Mouse (Mus musculus): ENCODE data around the gene Med15. TPM values are rescaled to one million over a fixed set of nuclear protein-coding genes. Genes with fewer than 3 reads are reported as not detected.
"Not testable (repeated sequence)": the region's sequence is repeated elsewhere in the genome, so short reads cannot be mapped to it uniquely, and the experiment has no call there.

Gene Med15
- polyA plus RNA-seq, 1 experiment from 2014 or later, result 47.5 TPM

GRCm38 (mm10) chr16:17743279-17743678, 10.6 kb upstream of the Med15 start:
- H3K4me3 ChIP-seq (ENCODE audit: low read depth, low read length), result no peak overlapping the region
- 41% methylated on average over 4 of the region's 4 CpGs for WGBS
- no peaks in the 10 kb centered on the region; the same call in 1 of the 2 replicates for H3K9me3 ChIP-seq (ENCODE audit: control insufficient read depth, low read depth, low read length)
- ATAC-seq (ENCODE audit: insufficient number of reproducible peaks, insufficient read depth, low FRiP score, low read depth), result peak; percentile 69; the same call in 1 of the 2 replicates
- peak overlapping the region; percentile 53 for H3K27ac ChIP-seq (ENCODE audit: low read length)
- H3K4me1 ChIP-seq (ENCODE audit: control insufficient read depth, insufficient read depth, low read length), result peaks cover 3% of the 10 kb centered on the region; the same call in 1 of the 2 replicates
- no peak overlapping the region for H3K9ac ChIP-seq (replicated peaks; ENCODE audit: low read depth, low read length)
- H3K27me3 ChIP-seq (ENCODE audit: control insufficient read depth, insufficient read depth, low read length), result no peaks in the 10 kb centered on the region
- no peaks in the 10 kb centered on the region for H3K36me3 ChIP-seq (ENCODE audit: control insufficient read depth, insufficient read depth, low read length)
- H3K4me2 ChIP-seq (replicated peaks; ENCODE audit: low read depth, low read length), result no peak overlapping the region

GRCm38 (mm10) chr16:17742810-17743209, 10.1 kb upstream of the Med15 start:
- H3K4me2 ChIP-seq (replicated peaks; ENCODE audit: low read depth, low read length), result no peak overlapping the region
- H3K27ac ChIP-seq (ENCODE audit: low read length), result peak overlapping the region; percentile 53
- no peaks in the 10 kb centered on the region for H3K27me3 ChIP-seq (ENCODE audit: control insufficient read depth, insufficient read depth, low read length)
- peaks cover 3% of the 10 kb centered on the region; the same call in 1 of the 2 replicates for H3K4me1 ChIP-seq (ENCODE audit: control insufficient read depth, insufficient read depth, low read length)
- ATAC-seq (ENCODE audit: insufficient number of reproducible peaks, insufficient read depth, low FRiP score, low read depth), result no peak
- H3K9ac ChIP-seq (replicated peaks; ENCODE audit: low read depth, low read length), result no peak overlapping the region
- 61% methylated on average over 1 of the region's 1 CpGs for WGBS
- no peaks in the 10 kb centered on the region; the same call in 1 of the 2 replicates for H3K9me3 ChIP-seq (ENCODE audit: control insufficient read depth, low read depth, low read length)
- no peaks in the 10 kb centered on the region for H3K36me3 ChIP-seq (ENCODE audit: control insufficient read depth, insufficient read depth, low read length)
- H3K4me3 ChIP-seq (ENCODE audit: low read depth, low read length), result no peak overlapping the region

DNA sequence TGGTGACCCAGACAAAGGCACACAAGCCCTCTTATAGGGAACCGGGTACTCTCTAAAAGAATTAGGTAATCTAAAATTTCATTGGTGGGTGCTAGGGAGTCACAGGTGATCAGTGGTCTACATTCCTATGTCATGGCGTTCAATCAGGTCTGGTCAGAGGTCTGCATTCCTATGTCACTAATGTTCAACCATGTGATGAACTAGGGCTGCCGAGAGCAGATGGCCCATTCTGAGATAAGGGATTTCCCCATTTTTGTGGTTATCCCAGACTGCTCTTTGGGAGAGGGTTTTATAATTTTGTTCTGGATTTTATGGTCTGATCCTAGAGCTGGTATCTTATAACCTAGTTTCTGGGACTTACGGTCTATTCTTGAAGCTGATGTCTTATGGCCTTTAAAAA, 7.4 kb upstream of the Med15 start:
- WGBS, result 52% methylated on average over 4 of the region's 4 CpGs
- Histone ChIP-seq H3K4me2 (replicated peaks; ENCODE audit: low read depth, low read length) (no peak overlapping the region), H3K27me3 (ENCODE audit: control insufficient read depth, insufficient read depth, low read length) (no peaks in the 10 kb centered on the region), H3K27ac (ENCODE audit: low read length) (no peak overlapping the region), H3K4me3 (ENCODE audit: low read depth, low read length) (no peak overlapping the region), H3K36me3 (ENCODE audit: control insufficient read depth, insufficient read depth, low read length) (no peaks in the 10 kb centered on the region), H3K9ac (replicated peaks; ENCODE audit: low read depth, low read length) (no peak overlapping the region), H3K9me3 (ENCODE audit: control insufficient read depth, low read depth, low read length) (no peaks in the 10 kb centered on the region; the same call in 1 of the 2 replicates), H3K4me1 (ENCODE audit: control insufficient read depth, insufficient read depth, low read length) (peaks cover 3% of the 10 kb centered on the region; the same call in 1 of the 2 replicates)
- ATAC-seq (ENCODE audit: insufficient number of reproducible peaks, insufficient read depth, low FRiP score, low read depth), result no peak

GRCm38 (mm10) chr16:17736156-17736555, 3.5 kb upstream of the Med15 start:
- Histone ChIP-seq H3K9ac (replicated peaks; ENCODE audit: low read depth, low read length) (no peak overlapping the region), H3K27ac (ENCODE audit: low read length) (no peak overlapping the region)
- 54% methylated on average over 4 of the region's 4 CpGs for WGBS

DNA sequence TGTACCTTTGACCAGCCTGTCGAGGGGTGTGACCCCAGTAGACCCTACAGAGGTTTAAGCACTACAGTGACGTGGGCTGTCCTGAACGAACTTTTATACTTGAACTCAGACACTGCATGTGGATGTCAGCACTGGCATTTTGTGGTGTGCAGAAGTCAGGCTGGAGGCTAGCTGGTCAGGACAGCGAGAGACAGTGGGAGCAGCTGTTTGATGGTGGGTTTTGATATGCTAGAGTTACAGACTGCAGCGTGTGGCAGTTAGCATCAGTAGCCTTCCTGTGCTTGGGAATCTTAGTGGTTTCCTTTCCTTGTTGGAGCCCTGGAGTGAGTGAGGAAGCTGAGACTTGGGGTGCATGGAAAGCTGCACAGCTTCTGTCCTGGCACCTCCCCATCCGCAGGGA, 2.2 kb upstream of the Med15 start:
- not testable (repeated sequence) for H3K9ac ChIP-seq (replicated peaks; ENCODE audit: low read depth, low read length); H3K36me3 ChIP-seq (ENCODE audit: control insufficient read depth, insufficient read depth, low read length); H3K4me3 ChIP-seq (ENCODE audit: low read depth, low read length); H3K27ac ChIP-seq (ENCODE audit: low read length); ATAC-seq (ENCODE audit: insufficient number of reproducible peaks, insufficient read depth, low FRiP score, low read depth); H3K27me3 ChIP-seq (ENCODE audit: control insufficient read depth, insufficient read depth, low read length); H3K4me1 ChIP-seq (ENCODE audit: control insufficient read depth, insufficient read depth, low read length); H3K4me2 ChIP-seq (replicated peaks; ENCODE audit: low read depth, low read length); H3K9me3 ChIP-seq (ENCODE audit: control insufficient read depth, low read depth, low read length)
- WGBS, result 79% methylated on average over 6 of the region's 6 CpGs

More at GRCm38 (mm10) chr16:17736156-17736555, 3.5 kb upstream of the Med15 start:
- Histone ChIP-seq H3K9me3 (ENCODE audit: control insufficient read depth, low read depth, low read length) (no peaks in the 10 kb centered on the region), H3K4me2 (replicated peaks; ENCODE audit: low read depth, low read length) (no peak overlapping the region), H3K27me3 (ENCODE audit: control insufficient read depth, insufficient read depth, low read length) (no peaks in the 10 kb centered on the region), H3K36me3 (ENCODE audit: control insufficient read depth, insufficient read depth, low read length) (no peaks in the 10 kb centered on the region), H3K4me1 (ENCODE audit: control insufficient read depth, insufficient read depth, low read length) (no peaks in the 10 kb centered on the region), H3K4me3 (ENCODE audit: low read depth, low read length) (no peak overlapping the region)
- no peak for ATAC-seq (ENCODE audit: insufficient number of reproducible peaks, insufficient read depth, low FRiP score, low read depth)

DNA sequence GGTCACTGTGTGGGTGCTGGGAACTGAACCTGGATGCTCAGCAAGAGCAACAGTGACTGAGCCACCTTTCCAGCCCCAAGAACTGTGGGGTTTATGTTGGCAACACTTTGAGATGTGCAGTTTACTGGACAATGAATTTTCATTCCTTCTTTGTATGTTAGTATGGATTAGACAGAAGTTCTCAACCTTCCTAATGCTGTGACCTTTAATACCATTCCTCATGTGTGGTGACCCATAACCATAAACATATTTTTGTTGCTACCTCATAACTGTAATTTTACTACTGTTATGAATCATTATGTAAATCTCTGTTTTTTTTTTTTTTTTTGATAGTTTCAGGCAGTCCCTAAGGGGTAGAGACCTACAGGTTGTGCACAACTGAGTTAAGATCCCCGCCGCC, 955 bp upstream of the Med15 start:
- no peaks in the 10 kb centered on the region for H3K4me1 ChIP-seq (ENCODE audit: control insufficient read depth, insufficient read depth, low read length)
- no peak overlapping the region for H3K4me3 ChIP-seq (ENCODE audit: low read depth, low read length)
- no peak overlapping the region for H3K27ac ChIP-seq (ENCODE audit: low read length)
- 60% methylated on average over 2 of the region's 2 CpGs for WGBS
- no peak for ATAC-seq (ENCODE audit: insufficient number of reproducible peaks, insufficient read depth, low FRiP score, low read depth)
- H3K36me3 ChIP-seq (ENCODE audit: control insufficient read depth, insufficient read depth, low read length), result no peaks in the 10 kb centered on the region
- no peaks in the 10 kb centered on the region for H3K9me3 ChIP-seq (ENCODE audit: control insufficient read depth, low read depth, low read length)
- peak overlapping the region; percentile 35 for H3K4me2 ChIP-seq (replicated peaks; ENCODE audit: low read depth, low read length)
- H3K27me3 ChIP-seq (ENCODE audit: control insufficient read depth, insufficient read depth, low read length), result no peaks in the 10 kb centered on the region
- H3K9ac ChIP-seq (replicated peaks; ENCODE audit: low read depth, low read length), result no peak overlapping the region

GRCm38 (mm10) chr16:17732431-17732830, 260 bp downstream of the Med15 start:
- H3K27me3 ChIP-seq (ENCODE audit: control insufficient read depth, insufficient read depth, low read length), result no peaks in the 10 kb centered on the region
- no peak for ATAC-seq (ENCODE audit: insufficient number of reproducible peaks, insufficient read depth, low FRiP score, low read depth)

GRCm38 (mm10) chr16:17732021-17732420, 670 bp downstream of the Med15 start:
- no peaks in the 10 kb centered on the region for H3K4me1 ChIP-seq (ENCODE audit: control insufficient read depth, insufficient read depth, low read length)
- no peak overlapping the region for H3K9ac ChIP-seq (replicated peaks; ENCODE audit: low read depth, low read length)
- H3K4me2 ChIP-seq (replicated peaks; ENCODE audit: low read depth, low read length), result no peak overlapping the region
- no peak overlapping the region for H3K4me3 ChIP-seq (ENCODE audit: low read depth, low read length)
- no peak overlapping the region for H3K27ac ChIP-seq (ENCODE audit: low read length)
- no peaks in the 10 kb centered on the region for H3K27me3 ChIP-seq (ENCODE audit: control insufficient read depth, insufficient read depth, low read length)
- H3K9me3 ChIP-seq (ENCODE audit: control insufficient read depth, low read depth, low read length), result no peaks in the 10 kb centered on the region
- WGBS, result 39% methylated on average over 3 of the region's 3 CpGs
- no peak for ATAC-seq (ENCODE audit: insufficient number of reproducible peaks, insufficient read depth, low FRiP score, low read depth)
- no peaks in the 10 kb centered on the region for H3K36me3 ChIP-seq (ENCODE audit: control insufficient read depth, insufficient read depth, low read length)

More at GRCm38 (mm10) chr16:17732431-17732830, 260 bp downstream of the Med15 start:
- no peak overlapping the region for H3K4me2 ChIP-seq (replicated peaks; ENCODE audit: low read depth, low read length)
- H3K27ac ChIP-seq (ENCODE audit: low read length), result no peak overlapping the region
- WGBS, result 59% methylated on average over 6 of the region's 6 CpGs
- no peak overlapping the region for H3K9ac ChIP-seq (replicated peaks; ENCODE audit: low read depth, low read length)
- no peaks in the 10 kb centered on the region for H3K9me3 ChIP-seq (ENCODE audit: control insufficient read depth, low read depth, low read length)
- H3K36me3 ChIP-seq (ENCODE audit: control insufficient read depth, insufficient read depth, low read length), result no peaks in the 10 kb centered on the region
- no peak overlapping the region for H3K4me3 ChIP-seq (ENCODE audit: low read depth, low read length)
- H3K4me1 ChIP-seq (ENCODE audit: control insufficient read depth, insufficient read depth, low read length), result no peaks in the 10 kb centered on the region

DNA sequence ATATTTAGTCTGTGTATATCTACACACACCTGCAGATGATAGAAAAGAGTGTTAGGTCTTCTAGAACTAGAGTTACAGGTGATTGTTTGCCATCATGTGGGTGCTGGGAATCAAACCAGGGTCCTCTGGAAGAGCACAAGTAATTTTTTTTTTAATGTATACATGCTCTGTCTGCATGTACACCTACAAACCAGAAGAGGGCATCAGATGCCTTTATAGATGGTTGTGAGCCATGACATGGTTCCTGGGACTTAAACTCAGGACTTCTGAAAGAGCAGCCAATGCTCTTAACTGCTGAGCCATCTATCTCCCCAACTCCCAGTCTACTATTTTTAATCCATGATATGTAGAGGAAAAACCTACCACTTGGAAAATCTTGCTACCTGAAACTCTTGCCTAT, 2.7 kb downstream of the Med15 start:
- ATAC-seq (ENCODE audit: insufficient number of reproducible peaks, insufficient read depth, low FRiP score, low read depth), result no peak

More for the DNA sequence above, 2.7 kb downstream of the Med15 start:
- H3K9ac ChIP-seq (replicated peaks; ENCODE audit: low read depth, low read length), result no peak overlapping the region
- no peaks in the 10 kb centered on the region for H3K27me3 ChIP-seq (ENCODE audit: control insufficient read depth, insufficient read depth, low read length)
- no peaks in the 10 kb centered on the region for H3K9me3 ChIP-seq (ENCODE audit: control insufficient read depth, low read depth, low read length)
- no peaks in the 10 kb centered on the region for H3K36me3 ChIP-seq (ENCODE audit: control insufficient read depth, insufficient read depth, low read length)
- H3K4me3 ChIP-seq (ENCODE audit: low read depth, low read length), result no peak overlapping the region
- no peak overlapping the region for H3K27ac ChIP-seq (ENCODE audit: low read length)
- no peak overlapping the region for H3K4me2 ChIP-seq (replicated peaks; ENCODE audit: low read depth, low read length)
- no peaks in the 10 kb centered on the region for H3K4me1 ChIP-seq (ENCODE audit: control insufficient read depth, insufficient read depth, low read length)

All from stomach, embryonic 14.5 days (tissue).